ENCODE assay signal across 9 mouse cellular contexts in the genomic region with DNA sequence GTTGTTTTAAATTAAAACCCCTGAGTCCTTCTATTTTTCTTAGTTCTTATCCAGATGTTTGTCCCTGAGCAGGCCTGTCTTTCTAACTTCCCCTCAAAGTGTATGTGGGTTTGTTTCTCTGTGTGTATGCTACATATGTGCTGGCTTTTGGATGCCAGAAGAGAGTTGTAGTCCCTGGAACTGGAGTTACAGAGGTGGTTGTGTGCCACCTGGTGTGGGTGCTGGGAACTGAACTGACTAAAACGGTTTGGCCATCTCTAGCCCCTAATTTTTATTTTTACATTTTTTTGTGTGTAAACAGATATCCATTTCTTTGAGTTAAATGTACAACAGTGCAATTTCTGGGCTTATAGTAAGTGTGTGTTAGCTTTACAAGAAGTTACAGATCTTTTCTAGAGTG. TPM values are rescaled to one million over a fixed set of nuclear protein-coding genes. Genes with fewer than 3 reads are reported as not detected.
DNase-seq lines count a peak whose midpoint lies in the region; ATAC-seq and TF ChIP-seq lines count a peak whose summit lies in the region.
"Had no signal": no experiment of that assay in that cellular context is flagged by ENCODE, and none has a peak within 500 bp of the region (broad histone marks: within the 10 kb centered on the region; RNA-seq: fewer than 3 reads in every experiment).

No protein-coding gene starts in this region.

- TF ChIP-seq EP300 in heart, adult 2 months (IDR thresholded peaks at IDR 0.05; ENCODE audit: insufficient read depth, low read depth, low read length): no peak

- no peaks in the 10 kb centered on the region for H3K79me2 ChIP-seq in heart, adult 2 months (replicated peaks; ENCODE audit: control insufficient read depth, insufficient read depth, low read length)

- no peaks in the 10 kb centered on the region for H3K36me3 ChIP-seq in heart, adult 2 months (ENCODE audit: control insufficient read depth, insufficient read depth, low read length)
- H3K36me3 ChIP-seq in hindbrain, postnatal 0 days (ENCODE audit: insufficient read depth, low read length): no peaks in the 10 kb centered on the region
- no peaks in the 10 kb centered on the region for H3K36me3 ChIP-seq in neural tube, embryonic 14.5 days (ENCODE audit: control insufficient read depth, insufficient read depth, low read length)

- H3K4me3 ChIP-seq in heart, adult 2 months: no peak overlapping the region
- no peak overlapping the region for H3K4me3 ChIP-seq in hindbrain, postnatal 0 days (ENCODE audit: low read length)
- H3K4me3 ChIP-seq in neural tube, embryonic 14.5 days (ENCODE audit: low read depth, low read length): no peak overlapping the region
- H3K4me3 ChIP-seq: megakaryocyte, embryonic 14.5 days had no signal

- no peak overlapping the region for H3K27ac ChIP-seq in heart, adult 2 months
- 0 out of 2 replicates have a peak overlapping the region, but pooled peaks have one; percentile 41 for H3K27ac ChIP-seq in hindbrain, postnatal 0 days
- H3K27ac ChIP-seq in neural tube, embryonic 14.5 days (ENCODE audit: low read depth, low read length): 0 out of 2 replicates have a peak overlapping the region, but pooled peaks have one; percentile 48

- 15% methylated on average over 1 of the region's 1 CpGs for WGBS in heart, adult 2 months
- 27% methylated on average over 1 of the region's 1 CpGs for WGBS in hindbrain, postnatal 0 days
- WGBS in neural tube, embryonic 14.5 days: 18% methylated on average over 1 of the region's 1 CpGs

- H3K27me3 ChIP-seq in heart, adult 2 months (ENCODE audit: control insufficient read depth, insufficient read depth, low read length): no peaks in the 10 kb centered on the region
- H3K27me3 ChIP-seq in hindbrain, postnatal 0 days (ENCODE audit: insufficient read depth, low read length): no peaks in the 10 kb centered on the region
- H3K27me3 ChIP-seq in neural tube, embryonic 14.5 days (ENCODE audit: control insufficient read depth, insufficient read depth, low read length): no peaks in the 10 kb centered on the region

- no peak for ATAC-seq in hindbrain, postnatal 0 days
- no peak for ATAC-seq in neural tube, embryonic 14.5 days (ENCODE audit: low read depth)

- intact Hi-C loops in heart, adult 2 months (cut with DNase I): loop anchor here (2.0 to 10.0 kb wide), 4 partner anchors 64 to 310 kb away; partner anchors contain the start of gene Klhl15

- no peak overlapping the region for H3K9ac ChIP-seq in heart, adult 2 months (ENCODE audit: low read depth, low read length)
- H3K9ac ChIP-seq in hindbrain, postnatal 0 days (replicated peaks; ENCODE audit: low read length): no peak overlapping the region
- no peak overlapping the region for H3K9ac ChIP-seq in neural tube, embryonic 14.5 days (replicated peaks; ENCODE audit: low read depth, low read length)

- no peak for TF ChIP-seq POLR2A in heart, adult 2 months (IDR thresholded peaks at IDR 0.05; ENCODE audit: insufficient read depth, low read depth, low read length)

- H3K4me2 ChIP-seq in hindbrain, postnatal 0 days (ENCODE audit: low read depth, low read length): no peak overlapping the region
- no peak overlapping the region for H3K4me2 ChIP-seq in neural tube, embryonic 14.5 days (ENCODE audit: low read depth, low read length)

- no peaks in the 10 kb centered on the region for H3K9me3 ChIP-seq in hindbrain, postnatal 0 days (ENCODE audit: low read length)
- no peaks in the 10 kb centered on the region for H3K9me3 ChIP-seq in neural tube, embryonic 14.5 days (ENCODE audit: control insufficient read depth, low read length)

- no peaks in the 10 kb centered on the region; the same call in 1 of the 2 replicates for H3K4me1 ChIP-seq in heart, adult 2 months (ENCODE audit: control insufficient read depth, insufficient read depth, low read length)
- no peaks in the 10 kb centered on the region for H3K4me1 ChIP-seq in hindbrain, postnatal 0 days (ENCODE audit: insufficient read depth, low read length)
- H3K4me1 ChIP-seq in neural tube, embryonic 14.5 days (ENCODE audit: control insufficient read depth, insufficient read depth, low read length): peaks cover 7% of the 10 kb centered on the region

- peak; percentile 67 for TF ChIP-seq CTCF in heart, adult 2 months (IDR thresholded peaks at IDR 0.05)
- peak; percentile 62 for TF ChIP-seq CTCF in hindbrain, postnatal 0 days (IDR thresholded peaks at IDR 0.05; ENCODE audit: low read depth)

- no peak for DNase-seq in heart, adult 2 months
- no peak for DNase-seq in heart, adult 8-10 months (ENCODE audit: low spot score)
- DNase-seq in 3134 (ENCODE audit: extremely low read depth, insufficient read length, low spot score) (peak; percentile 3), NIH3T3 (ENCODE audit: low read depth) (peak; percentile 73)
- DNase-seq in hindbrain, postnatal 0 days (ENCODE audit: low spot score): peak; percentile 69
- no peak for DNase-seq in left cerebral cortex, adult 8-10 months (ENCODE audit: low spot score in 2 of 2)
- DNase-seq in ovary, postnatal 10 days (ENCODE audit: low spot score): no peak

RNA-seq across cellular contexts. Expression of gene Maged1, which starts 3.0 kb away (rescaled TPM):
- total RNA-seq in heart, adult 2 months (2021): 10 to 100 TPM; 88.7 to 96.1 TPM
- polyA plus RNA-seq in heart, adult 2 months (2012; rRNA removed): 117 and 135 TPM in 2 replicates
- 100 to 1,000 TPM in 1 of 4 experiments, 10 to 100 TPM in 3; 89.0 to 105 (median 96.4) TPM for total RNA-seq in heart, adult 8-10 months (2022)
- total RNA-seq in hindbrain, postnatal 0 days (2014; rRNA removed): 1,122 and 1,196 TPM in 2 replicates
- 768 and 814 TPM in 2 replicates for polyA plus RNA-seq in hindbrain, postnatal 0 days (2015; fragmentation: Nextera tagmentation; extraction: Ambion mirVana)
- 1,148 and 1,177 TPM in 2 replicates for polyA plus RNA-seq in neural tube, embryonic 14.5 days (2014; fragmentation: Nextera tagmentation; extraction: Ambion mirVana)
- total RNA-seq in left cerebral cortex, adult 8-10 months (2022): 100 to 1,000 TPM; 460 to 476 (median 472) TPM

Comparison
In these comparisons a context has a peak if more than half of its experiments do, and no peak if none do; other contexts are left out.
1. DNase-seq: peak in 3134 (single experiment), NIH3T3 (single experiment) and hindbrain, postnatal 0 days (single experiment); none in heart, adult 2 months (0 of 2), heart, adult 8-10 months (single experiment), left cerebral cortex, adult 8-10 months (0 of 2) and ovary, postnatal 10 days (single experiment).
2. RNA of gene Maged1, which starts 3.0 kb away (total RNA-seq): 1,122 to 1,196 TPM in hindbrain, postnatal 0 days and 460 to 476 TPM in left cerebral cortex, adult 8-10 months; 89.0 to 105 TPM in heart, adult 8-10 months and 88.7 to 96.1 TPM in heart, adult 2 months; every median in the first group is over 4 times any median in the second.